ENCODE assay signal across 8 mouse cellular contexts in the genomic region with DNA sequence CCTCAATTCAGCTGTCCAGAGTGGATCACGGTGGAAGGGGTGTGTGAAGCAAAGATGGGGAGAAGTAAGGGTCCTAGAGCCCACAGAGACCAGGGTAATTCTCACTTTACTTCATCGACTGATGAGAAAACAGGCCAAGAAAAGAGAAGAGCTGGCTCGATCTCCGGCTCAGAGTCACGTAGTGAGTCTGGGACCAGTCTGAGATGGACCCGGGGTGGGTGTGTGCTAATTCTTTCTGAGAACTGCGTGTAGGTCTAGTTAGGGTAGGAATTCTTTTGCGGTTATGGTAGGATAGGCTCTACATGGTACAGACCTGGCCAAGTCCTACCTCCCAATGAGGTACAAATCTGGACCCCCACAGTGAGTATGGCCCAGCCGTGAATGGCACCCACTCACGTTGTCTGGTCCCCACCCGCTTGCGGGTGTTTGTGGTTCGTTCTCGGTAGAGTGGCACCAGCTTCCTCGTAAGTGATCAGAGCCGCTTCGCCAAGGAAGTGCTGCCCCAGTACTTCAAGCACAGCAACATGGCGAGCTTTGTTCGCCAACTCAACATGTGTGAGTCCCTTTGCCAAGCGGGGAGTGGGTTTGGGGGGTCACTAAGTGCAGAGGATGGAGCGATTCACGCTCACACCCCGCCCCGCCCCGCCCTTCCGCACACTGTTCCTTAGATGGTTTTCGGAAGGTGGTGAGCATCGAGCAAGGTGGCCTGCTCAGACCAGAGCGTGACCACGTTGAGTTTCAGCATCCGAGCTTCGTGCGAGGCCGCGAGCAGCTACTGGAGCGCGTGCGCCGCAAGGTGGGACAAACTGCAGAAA. TPM values are rescaled to one million over a fixed set of nuclear protein-coding genes. Genes with fewer than 3 reads are reported as not detected.
DNase-seq lines count a peak whose midpoint lies in the region; ATAC-seq and TF ChIP-seq lines count a peak whose summit lies in the region.

No protein-coding gene starts in this region.

- H3K27ac ChIP-seq in kidney, postnatal 0 days: no peak overlapping the region
- no peak overlapping the region for H3K27ac ChIP-seq in embryonic facial prominence, embryonic 12.5 days
- H3K27ac ChIP-seq in hindbrain, postnatal 0 days: no peak overlapping the region

- DNase-seq in kidney, postnatal 0 days (ENCODE audit: low spot score): no peak
- DNase-seq in kidney, postnatal 14 days: no peak
- DNase-seq in hindbrain, postnatal 0 days (ENCODE audit: low spot score): no peak
- no peak for DNase-seq in gastrocnemius, postnatal 10 days
- DNase-seq in left cerebral cortex, adult 11 months (ENCODE audit: low spot score): no peak
- no peak for DNase-seq in gastrocnemius, postnatal 14 days

- no peak for ATAC-seq in kidney, postnatal 0 days (replicated peaks; ENCODE audit: low FRiP score, low read depth)
- no peak for ATAC-seq in embryonic facial prominence, embryonic 12.5 days (ENCODE audit: insufficient number of reproducible peaks, insufficient read depth, low FRiP score, low TSS enrichment)
- no peak for ATAC-seq in hindbrain, postnatal 0 days

- intact Hi-C loops in gastrocnemius, postnatal 14 days (cut with DNase I; ENCODE audit: low total_unique reads): no loop called here

- TF ChIP-seq POLR2A in myocyte (IDR thresholded peaks at IDR 0.05; ENCODE audit: insufficient read length, low read depth): no peak

- peak overlapping the region; percentile 86 for H3K4me2 ChIP-seq in kidney, postnatal 0 days (ENCODE audit: low read length)
- peak overlapping the region; percentile 83 for H3K4me2 ChIP-seq in embryonic facial prominence, embryonic 12.5 days (replicated peaks)
- H3K4me2 ChIP-seq in hindbrain, postnatal 0 days (ENCODE audit: low read depth, low read length): peak overlapping the region; percentile 85
- H3K4me2 ChIP-seq in myocyte (ENCODE audit: low read depth): peak overlapping the region; percentile 80

- TF ChIP-seq CTCF in kidney, postnatal 0 days (IDR thresholded peaks at IDR 0.05; ENCODE audit: low read depth): no peak
- TF ChIP-seq CTCF in hindbrain, postnatal 0 days (IDR thresholded peaks at IDR 0.05; ENCODE audit: low read depth): no peak

- H3ac ChIP-seq in myocyte (ENCODE audit: control insufficient read depth, insufficient read length): peak overlapping the region; percentile 9

- peaks cover 77% of the 10 kb centered on the region for H3K27me3 ChIP-seq in kidney, postnatal 0 days (ENCODE audit: insufficient read depth, low read length)
- peaks cover 100% of the 10 kb centered on the region for H3K27me3 ChIP-seq in embryonic facial prominence, embryonic 12.5 days
- peaks cover 45% of the 10 kb centered on the region for H3K27me3 ChIP-seq in hindbrain, postnatal 0 days (ENCODE audit: insufficient read depth, low read length)
- no peaks in the 10 kb centered on the region for H3K27me3 ChIP-seq in myocyte (ENCODE audit: control insufficient read depth, insufficient read depth, insufficient read length)

- H3K36me3 ChIP-seq in kidney, postnatal 0 days (ENCODE audit: insufficient read depth, low read length): no peaks in the 10 kb centered on the region
- H3K36me3 ChIP-seq in embryonic facial prominence, embryonic 12.5 days: no peaks in the 10 kb centered on the region
- H3K36me3 ChIP-seq in hindbrain, postnatal 0 days (ENCODE audit: insufficient read depth, low read length): no peaks in the 10 kb centered on the region
- H3K36me3 ChIP-seq in myocyte (ENCODE audit: control insufficient read depth, insufficient read depth): no peaks in the 10 kb centered on the region

- H3K4me3 ChIP-seq in kidney, postnatal 0 days (replicated peaks; ENCODE audit: low read depth, low read length): peak overlapping the region; percentile 43
- H3K4me3 ChIP-seq in embryonic facial prominence, embryonic 12.5 days: peak overlapping the region; percentile 42
- H3K4me3 ChIP-seq in hindbrain, postnatal 0 days (ENCODE audit: low read length): peak overlapping the region; percentile 46
- H3K4me3 ChIP-seq in myocyte: peak overlapping the region; percentile 20

- H3K9me3 ChIP-seq in kidney, postnatal 0 days (replicated peaks; ENCODE audit: low read length): no peaks in the 10 kb centered on the region
- peaks cover 5% of the 10 kb centered on the region; the same call in 1 of the 2 replicates for H3K9me3 ChIP-seq in embryonic facial prominence, embryonic 12.5 days
- no peaks in the 10 kb centered on the region for H3K9me3 ChIP-seq in hindbrain, postnatal 0 days (ENCODE audit: low read length)

- no peaks in the 10 kb centered on the region for H3K79me2 ChIP-seq in myocyte (ENCODE audit: control insufficient read depth, insufficient read depth)

- H3K9ac ChIP-seq in kidney, postnatal 0 days (ENCODE audit: low read depth, low read length): peak overlapping the region; percentile 43; the same call in 1 of the 2 replicates
- H3K9ac ChIP-seq in embryonic facial prominence, embryonic 12.5 days: no peak overlapping the region
- 0 out of 2 replicates have a peak overlapping the region, but pooled peaks have one; percentile 54 for H3K9ac ChIP-seq in hindbrain, postnatal 0 days (replicated peaks; ENCODE audit: low read length)

- H3K4me1 ChIP-seq in kidney, postnatal 0 days (replicated peaks; ENCODE audit: insufficient read depth, low read length): peaks cover 15% of the 10 kb centered on the region; the same call in 1 of the 2 replicates
- peaks cover 28% of the 10 kb centered on the region for H3K4me1 ChIP-seq in embryonic facial prominence, embryonic 12.5 days
- peaks cover 17% of the 10 kb centered on the region for H3K4me1 ChIP-seq in hindbrain, postnatal 0 days (ENCODE audit: insufficient read depth, low read length)

- 4% methylated on average over 39 of the region's 39 CpGs for WGBS in kidney, postnatal 0 days
- WGBS in embryonic facial prominence, embryonic 12.5 days: 3% methylated on average over 39 of the region's 39 CpGs
- 6% methylated on average over 39 of the region's 39 CpGs for WGBS in hindbrain, postnatal 0 days

TF ChIP-seq in myocyte, 11 proteins besides CTCF, POLR2A, EP300 and RAD21:
- TF ChIP-seq MYOG (IDR thresholded peaks at IDR 0.05; ENCODE audit: control insufficient read depth in 1 of 3, insufficient read depth in 1 of 3, insufficient read length in 2 of 3, low read depth in 2 of 3) (no peak), TCF12 (IDR thresholded peaks at IDR 0.05; ENCODE audit: insufficient read depth, poor library complexity, severe bottlenecking) (no peak), E2F4 (IDR thresholded peaks at IDR 0.05; ENCODE audit: insufficient read depth) (no peak)

RNA-seq across cellular contexts. Expression of gene Hsf4, which starts 0.7 kb away (rescaled TPM):
- 0.12 TPM in 1 of 2 replicates, not detected in the other for polyA plus RNA-seq in kidney, postnatal 0 days (2015; fragmentation: Nextera tagmentation; extraction: Ambion mirVana)
- polyA plus RNA-seq in embryonic facial prominence, embryonic 12.5 days (2016; fragmentation: Nextera tagmentation; extraction: Ambion mirVana): 0.36 TPM in 1 of 2 replicates, not detected in the other
- 0.63 TPM in 1 of 2 replicates, not detected in the other for total RNA-seq in hindbrain, postnatal 0 days (2014; rRNA removed)
- 1.4 and 1.5 TPM in 2 replicates for polyA plus RNA-seq in hindbrain, postnatal 0 days (2015; fragmentation: Nextera tagmentation; extraction: Ambion mirVana)
- polyA plus RNA-seq in myocyte (2012; fragmentation: generic; extraction: Trizol): 5.8 TPM
- under 1 TPM; 0.42 to 0.70 TPM for total RNA-seq in gastrocnemius, postnatal 10 days (2021)
- 1 to 10 TPM in 1 of 2 experiments, under 1 TPM in 1; 0.95 to 1.4 TPM for total RNA-seq in gastrocnemius, postnatal 14 days (2021)

RNA-seq across cellular contexts. Expression of gene Nol3, which starts 5.6 kb away (rescaled TPM):
- 0.29 and 0.68 TPM in 2 replicates for polyA plus RNA-seq in kidney, postnatal 0 days (2015; fragmentation: Nextera tagmentation; extraction: Ambion mirVana)
- 2.1 and 2.4 TPM in 2 replicates for polyA plus RNA-seq in embryonic facial prominence, embryonic 12.5 days (2016; fragmentation: Nextera tagmentation; extraction: Ambion mirVana)
- 2.1 and 2.6 TPM in 2 replicates for total RNA-seq in hindbrain, postnatal 0 days (2014; rRNA removed)
- polyA plus RNA-seq in hindbrain, postnatal 0 days (2015; fragmentation: Nextera tagmentation; extraction: Ambion mirVana): 6.6 and 6.9 TPM in 2 replicates
- 23.2 TPM for polyA plus RNA-seq in myocyte (2012; fragmentation: generic; extraction: Trizol)
- total RNA-seq in gastrocnemius, postnatal 10 days (2021): 10 to 100 TPM; 22.3 to 22.8 TPM
- total RNA-seq in gastrocnemius, postnatal 14 days (2021): 10 to 100 TPM; 24.1 to 27.3 TPM

RNA-seq across cellular contexts. Expression of gene Fbxl8, which starts 5.9 kb away (rescaled TPM):
- polyA plus RNA-seq in kidney, postnatal 0 days (2015; fragmentation: Nextera tagmentation; extraction: Ambion mirVana): 1.8 and 2.4 TPM in 2 replicates
- polyA plus RNA-seq in embryonic facial prominence, embryonic 12.5 days (2016; fragmentation: Nextera tagmentation; extraction: Ambion mirVana): 1.2 and 1.4 TPM in 2 replicates
- total RNA-seq in hindbrain, postnatal 0 days (2014; rRNA removed): 0.50 and 3.1 TPM in 2 replicates
- polyA plus RNA-seq in hindbrain, postnatal 0 days (2015; fragmentation: Nextera tagmentation; extraction: Ambion mirVana): 1.2 and 1.3 TPM in 2 replicates
- polyA plus RNA-seq in myocyte (2012; fragmentation: generic; extraction: Trizol): 10.5 TPM
- total RNA-seq in gastrocnemius, postnatal 10 days (2021): 1 to 10 TPM in 1 of 2 experiments, under 1 TPM in 1; 0.85 to 1.6 TPM
- total RNA-seq in gastrocnemius, postnatal 14 days (2021): 1 to 10 TPM; 1.3 TPM

RNA-seq across cellular contexts. Expression of gene Tradd, which starts 5.9 kb away (rescaled TPM):
- polyA plus RNA-seq in kidney, postnatal 0 days (2015; fragmentation: Nextera tagmentation; extraction: Ambion mirVana): 21.8 and 24.2 TPM in 2 replicates
- polyA plus RNA-seq in embryonic facial prominence, embryonic 12.5 days (2016; fragmentation: Nextera tagmentation; extraction: Ambion mirVana): 17.4 and 18.7 TPM in 2 replicates
- 11.5 and 15.6 TPM in 2 replicates for total RNA-seq in hindbrain, postnatal 0 days (2014; rRNA removed)
- 14.6 and 14.9 TPM in 2 replicates for polyA plus RNA-seq in hindbrain, postnatal 0 days (2015; fragmentation: Nextera tagmentation; extraction: Ambion mirVana)
- polyA plus RNA-seq in myocyte (2012; fragmentation: generic; extraction: Trizol): 27.0 TPM
- 1 to 10 TPM; 3.3 to 4.4 TPM for total RNA-seq in gastrocnemius, postnatal 10 days (2021)
- 1 to 10 TPM; 2.8 to 3.9 TPM for total RNA-seq in gastrocnemius, postnatal 14 days (2021)

RNA-seq across cellular contexts. Expression of gene B3gnt9, which starts 15.4 kb away (rescaled TPM):
- 7.5 and 7.7 TPM in 2 replicates for polyA plus RNA-seq in kidney, postnatal 0 days (2015; fragmentation: Nextera tagmentation; extraction: Ambion mirVana)
- 7.1 and 9.1 TPM in 2 replicates for polyA plus RNA-seq in embryonic facial prominence, embryonic 12.5 days (2016; fragmentation: Nextera tagmentation; extraction: Ambion mirVana)
- 17.4 and 18.8 TPM in 2 replicates for total RNA-seq in hindbrain, postnatal 0 days (2014; rRNA removed)
- polyA plus RNA-seq in hindbrain, postnatal 0 days (2015; fragmentation: Nextera tagmentation; extraction: Ambion mirVana): 10.4 and 10.7 TPM in 2 replicates
- 6.2 TPM for polyA plus RNA-seq in myocyte (2012; fragmentation: generic; extraction: Trizol)
- total RNA-seq in gastrocnemius, postnatal 10 days (2021): 1 to 10 TPM; 8.6 to 9.9 TPM
- total RNA-seq in gastrocnemius, postnatal 14 days (2021): 1 to 10 TPM; 5.1 to 6.1 TPM
